Mouse (Mus musculus): Measurements from ENCODE around the gene Plcb2.

Plcb2 gene

GRCm38 (mm10) chr2:118728337-118728736 lies at the start of gene Plcb2:
Plcb2 (minus strand) TSS chr2:118728438.
- peak; percentile 10 for DNase-seq (ENCODE audit: low spot score)

DNA sequence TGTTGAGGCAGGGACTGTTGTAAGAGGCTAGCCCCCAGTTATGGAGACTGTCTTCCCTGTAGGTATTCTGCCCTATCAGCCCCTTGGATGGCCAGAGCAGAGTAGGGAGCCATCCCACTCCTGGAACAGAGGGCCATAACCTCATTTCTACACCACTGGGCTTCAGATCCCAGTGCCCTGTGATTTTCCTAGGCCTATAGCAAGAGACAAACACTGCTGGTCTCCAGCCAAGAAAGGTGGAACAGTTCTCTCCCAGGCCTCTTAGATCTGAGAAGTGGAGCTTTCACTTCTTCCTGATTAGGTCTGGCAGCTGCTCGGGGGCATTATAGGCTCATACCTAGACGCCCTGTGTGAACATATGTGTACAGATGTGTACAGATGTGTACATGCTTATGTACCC lies 48.1 kb upstream of the Plcb2 start:
- DNase-seq (ENCODE audit: low spot score) = no peak

DNA sequence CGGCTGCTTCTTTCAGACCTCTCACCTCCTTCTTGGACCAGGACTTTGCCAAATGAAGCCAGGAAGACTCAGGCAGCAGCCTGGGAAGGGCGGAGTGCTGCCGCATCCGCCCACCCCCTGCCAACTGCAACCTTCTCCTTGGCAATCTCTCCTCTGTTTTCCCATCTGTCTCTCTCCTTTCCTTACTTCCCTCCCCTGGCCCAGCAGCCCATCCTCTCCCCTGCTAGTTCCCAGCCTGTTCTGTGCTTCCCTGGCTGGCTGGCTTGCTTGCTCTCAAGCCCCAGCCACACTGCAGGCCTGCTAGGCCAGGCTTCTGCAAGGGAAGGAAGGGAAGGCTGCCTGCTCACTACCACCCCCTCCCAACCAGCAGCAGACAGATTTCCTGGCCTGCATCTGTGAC lies 47.6 kb upstream of the Plcb2 start:
- no peak for DNase-seq (ENCODE audit: low spot score)

DNA sequence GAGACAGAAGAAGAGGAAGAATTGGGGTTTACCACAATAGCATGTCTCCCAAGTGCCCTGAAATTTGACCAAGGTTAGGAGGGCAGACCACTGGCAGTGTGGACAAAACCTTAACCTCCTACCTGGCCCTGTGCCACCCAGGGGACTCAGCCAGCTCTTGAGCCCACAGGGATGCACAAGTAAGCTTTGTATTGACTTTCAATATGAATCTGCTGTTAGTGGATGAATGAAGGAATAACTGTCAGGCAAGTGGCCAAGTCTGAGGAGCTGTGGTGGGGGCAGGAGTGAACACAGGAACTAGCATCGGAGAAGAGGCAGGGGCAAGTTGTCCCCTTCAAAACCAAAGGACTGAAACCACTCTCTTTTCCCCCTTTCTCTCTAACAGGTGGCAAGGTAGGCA lies 47.2 kb upstream of the Plcb2 start:
- DNase-seq (ENCODE audit: low spot score) = no peak

DNA sequence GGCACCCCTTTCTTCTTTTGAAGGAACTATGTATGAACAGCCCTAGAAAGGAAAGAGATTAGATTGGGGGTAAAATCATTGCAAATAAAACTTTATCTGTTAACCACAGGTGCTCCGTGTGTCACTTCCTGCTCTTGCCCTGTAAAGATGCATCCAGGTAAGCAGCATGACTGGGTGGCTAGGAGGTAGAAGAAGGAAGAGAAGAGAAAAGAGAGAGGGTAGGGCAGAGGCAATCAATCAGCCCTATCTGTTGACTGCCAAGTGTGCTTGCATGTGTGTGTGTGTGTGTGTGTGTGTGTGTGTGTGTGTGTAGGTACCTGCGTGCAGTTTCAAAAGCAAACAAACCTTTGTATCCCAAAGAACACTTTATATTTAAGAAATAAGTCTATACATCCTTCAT lies 46.3 kb upstream of the Plcb2 start:
- DNase-seq (ENCODE audit: low spot score) = no peak

DNA sequence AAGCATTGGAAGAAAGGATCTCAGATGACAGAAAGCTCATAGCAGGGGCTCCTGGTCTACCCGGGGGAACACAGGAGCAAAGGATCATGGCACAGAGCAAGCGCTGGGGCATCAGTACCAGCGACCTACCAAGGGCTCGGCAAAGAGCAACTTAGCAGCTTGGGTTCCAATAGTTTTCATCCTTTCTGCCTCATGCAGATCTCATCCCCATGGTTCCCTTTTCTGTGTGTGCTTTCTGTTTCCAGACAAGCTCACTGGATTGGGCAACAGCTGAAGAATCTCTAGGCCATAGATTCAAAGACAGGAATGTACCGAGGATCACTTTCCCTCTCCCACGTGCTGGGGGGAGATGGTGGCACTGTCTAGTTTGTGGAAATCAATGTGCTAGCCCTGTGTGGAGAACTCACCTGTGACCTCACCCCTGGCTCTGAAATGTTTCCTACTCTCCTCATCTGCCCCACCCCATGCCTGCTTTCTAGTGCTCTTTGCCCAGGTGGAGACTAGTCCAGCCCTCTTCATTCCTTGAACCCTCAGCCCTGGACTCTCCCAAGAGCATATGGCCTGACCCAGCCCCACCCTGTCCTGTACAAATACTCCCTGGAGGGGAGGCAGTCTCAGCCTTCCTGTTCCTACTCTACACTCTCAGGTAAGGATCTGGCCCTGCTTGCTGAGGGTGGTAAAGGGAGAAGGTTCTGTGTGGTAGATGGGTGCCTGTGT lies 44.1 kb upstream of the Plcb2 start, which contains the start of gene Phgr1:
Phgr1 (plus strand) TSS at position 612 of the 717 bp plus-strand sequence.
- DNase-seq (ENCODE audit: low spot score) = no peak

DNA sequence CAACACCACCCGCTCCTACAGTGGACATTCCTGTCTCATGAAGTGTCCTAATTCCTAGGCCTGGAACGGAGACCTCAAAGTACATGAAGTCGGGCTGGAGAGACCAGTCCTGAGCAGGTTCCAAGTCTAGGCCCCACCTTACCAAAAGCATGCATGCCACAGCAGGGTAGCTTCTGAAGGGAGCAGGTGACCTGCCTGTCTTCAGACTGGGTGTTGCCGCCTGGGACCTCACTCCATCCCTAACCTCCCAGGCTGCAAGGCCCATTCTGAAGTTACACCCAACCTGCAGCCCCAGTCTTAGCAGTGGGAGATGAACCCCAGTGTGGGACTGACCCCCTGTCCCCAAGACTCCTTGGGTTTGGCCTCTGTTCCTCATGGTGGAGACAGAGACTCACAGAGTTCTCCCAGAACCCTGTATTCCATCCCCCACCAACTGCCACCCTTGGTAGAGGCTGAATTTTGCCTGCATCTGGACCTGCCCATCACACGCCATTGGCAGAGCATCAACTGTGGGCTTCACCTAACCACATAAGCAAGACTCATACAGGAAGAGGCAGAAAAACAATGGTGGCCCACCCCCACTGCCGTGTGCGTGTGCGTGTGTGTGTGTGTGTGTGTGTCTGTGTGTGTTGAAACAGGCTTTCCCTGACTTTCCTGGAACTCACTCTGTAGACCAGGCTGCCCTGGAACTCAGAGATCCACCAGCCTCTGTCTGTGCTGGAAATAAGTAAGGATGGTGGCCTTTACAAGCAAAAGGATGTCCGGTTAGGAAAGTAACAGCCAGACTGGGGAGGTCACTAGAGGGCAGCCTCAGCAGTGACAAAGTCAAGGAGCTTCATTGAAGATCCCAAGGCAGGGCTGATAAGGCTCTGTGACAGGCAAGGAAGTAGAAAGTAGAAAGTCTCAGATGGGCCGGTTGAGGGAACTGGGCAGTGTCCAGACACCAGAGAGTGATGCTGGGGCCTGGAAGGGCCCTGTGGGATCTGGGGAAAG lies 38.1 kb upstream of the Plcb2 start:
- no peak for DNase-seq (ENCODE audit: low spot score)

GRCm38 (mm10) chr2:118764875-118765274 lies 36.6 kb upstream of the Plcb2 start:
- no peak for DNase-seq (ENCODE audit: low spot score)

DNA sequence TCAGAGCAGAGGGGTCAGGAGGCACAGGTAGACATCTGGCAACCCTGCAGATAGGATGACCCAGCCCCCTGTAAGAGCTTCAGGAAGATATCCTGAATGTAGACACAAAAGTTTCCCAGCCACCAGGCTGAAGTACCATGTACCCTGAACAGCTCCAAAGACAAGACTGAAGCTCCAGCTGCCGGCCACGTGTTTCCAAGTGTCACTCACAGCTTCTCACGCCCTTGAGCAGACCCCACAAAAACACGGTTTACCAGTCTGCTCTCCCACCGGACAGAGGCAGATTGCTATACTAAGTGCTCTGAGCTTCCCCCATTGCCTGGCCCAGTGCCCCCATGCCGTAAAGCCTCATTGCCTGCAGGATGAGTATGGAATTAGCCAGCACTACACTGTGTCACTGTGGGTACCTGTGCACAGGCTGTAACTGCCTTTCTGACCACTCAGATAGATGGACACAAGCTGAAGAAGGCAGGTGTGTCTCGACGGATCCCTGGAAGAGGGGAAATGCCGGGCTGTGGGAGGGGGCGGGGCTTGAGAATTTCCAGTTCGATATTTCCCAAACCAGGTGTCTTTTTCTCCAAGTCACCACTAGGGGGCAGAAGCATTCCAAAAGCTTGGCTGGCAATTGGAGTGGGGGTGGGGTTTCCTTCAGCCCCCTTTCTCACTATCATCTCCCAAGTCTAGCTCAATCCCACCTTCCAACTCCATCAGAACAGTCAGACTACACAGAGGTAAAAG lies 36.0 kb upstream of the Plcb2 start:
- peak; percentile 82 for DNase-seq (ENCODE audit: low spot score)

DNA sequence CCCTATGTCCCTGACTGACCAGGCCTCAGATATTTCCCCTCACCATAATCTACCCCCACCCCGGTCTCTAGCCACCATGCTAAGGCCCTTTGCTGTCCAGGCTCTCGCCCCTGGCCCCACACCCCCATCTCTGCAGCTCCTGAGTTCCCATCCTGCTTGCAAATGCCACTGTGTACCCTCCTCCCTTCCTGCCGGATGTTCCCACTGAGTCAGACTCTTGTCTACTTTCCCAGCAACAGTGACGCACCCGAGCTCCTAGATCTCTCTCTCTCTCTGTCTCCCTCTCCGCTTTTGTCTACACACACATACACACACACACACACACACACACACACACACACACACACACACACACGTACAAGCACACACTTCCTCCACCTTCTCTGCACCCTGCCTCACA lies 35.2 kb upstream of the Plcb2 start:
- no peak for DNase-seq (ENCODE audit: low spot score)

GRCm38 (mm10) chr2:118762784-118763148 lies 34.5 kb upstream of the Plcb2 start:
- DNase-seq (ENCODE audit: low spot score) = no peak

DNA sequence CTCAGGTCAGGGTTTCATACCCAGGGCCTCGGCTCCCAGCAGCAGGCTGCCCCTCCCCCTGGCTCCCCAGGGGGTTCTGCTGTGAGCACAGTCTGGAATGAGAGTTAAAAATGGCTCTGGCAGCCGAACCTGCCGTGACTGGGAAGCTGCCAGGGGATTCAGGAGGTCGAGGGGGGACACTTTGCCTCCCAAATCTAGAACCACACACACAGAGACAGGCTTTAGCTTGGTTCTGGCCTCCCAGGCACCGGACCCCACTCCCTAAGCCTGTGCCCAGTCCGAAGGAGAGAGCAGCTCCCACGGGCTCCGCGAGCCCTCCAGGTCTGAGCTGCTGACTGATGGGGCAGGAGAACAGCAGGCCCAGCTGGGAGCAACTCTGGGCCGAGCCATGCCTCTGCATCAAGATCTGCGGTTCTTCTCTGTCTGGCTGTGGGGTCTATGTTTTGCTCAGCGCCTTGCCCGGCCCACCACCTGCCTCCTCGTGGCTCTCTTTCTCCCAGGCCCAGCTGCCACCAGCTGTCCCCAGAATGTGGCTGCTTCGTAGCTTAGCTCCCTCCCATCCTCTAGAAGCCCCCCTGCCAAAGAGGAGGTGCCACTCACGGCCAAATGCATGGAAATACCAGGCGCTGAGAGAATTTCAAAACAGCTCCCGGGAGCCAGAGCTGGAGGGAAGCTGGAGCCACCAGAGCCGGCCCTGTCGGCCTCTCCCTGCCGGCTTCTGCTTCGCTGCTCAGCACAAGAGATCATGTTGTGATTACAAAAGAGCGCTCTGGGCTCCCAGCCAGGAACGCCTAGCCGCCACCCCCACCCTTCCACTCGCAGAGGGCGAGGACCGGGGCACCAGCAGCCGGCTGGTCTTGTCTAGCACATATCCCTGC lies 33.9 kb upstream of the Plcb2 start, which contains the start of gene Ccdc9b:
Ccdc9b (minus strand) TSS at position 756 of the 878 bp plus-strand sequence.
- peak; percentile 69 for DNase-seq (ENCODE audit: low spot score)

GRCm38 (mm10) chr2:118761358-118761757 lies 33.1 kb upstream of the Plcb2 start:
- no peak for DNase-seq (ENCODE audit: low spot score)

GRCm38 (mm10) chr2:118760311-118761025 lies 32.2 kb upstream of the Plcb2 start:
- DNase-seq (ENCODE audit: low spot score) = no peak

- peak; percentile 82 for DNase-seq (ENCODE audit: low spot score)
Observed at GRCm38 (mm10) chr2:118759828-118760227, 31.6 kb upstream of the Plcb2 start.

DNA sequence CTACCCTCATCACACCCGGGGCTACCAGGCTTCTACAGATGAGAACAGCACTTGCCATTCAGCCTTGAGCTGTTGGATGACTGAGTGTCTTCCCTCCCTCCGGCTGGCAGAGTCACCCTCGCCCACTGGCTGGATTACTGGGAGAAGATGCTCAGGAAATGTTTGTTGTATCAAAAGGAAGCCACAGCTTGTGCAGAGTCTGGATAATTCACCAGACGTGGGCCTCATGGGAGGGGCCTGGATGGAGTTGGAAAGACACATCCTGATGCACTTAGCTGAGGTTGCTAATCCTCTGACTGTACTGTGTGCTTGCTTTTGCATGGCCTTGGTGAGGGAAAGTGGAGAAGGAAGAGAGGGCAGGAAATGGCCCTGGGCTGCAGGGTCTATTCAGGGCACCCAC lies 27.9 kb upstream of the Plcb2 start:
- DNase-seq (ENCODE audit: low spot score) = no peak

DNA sequence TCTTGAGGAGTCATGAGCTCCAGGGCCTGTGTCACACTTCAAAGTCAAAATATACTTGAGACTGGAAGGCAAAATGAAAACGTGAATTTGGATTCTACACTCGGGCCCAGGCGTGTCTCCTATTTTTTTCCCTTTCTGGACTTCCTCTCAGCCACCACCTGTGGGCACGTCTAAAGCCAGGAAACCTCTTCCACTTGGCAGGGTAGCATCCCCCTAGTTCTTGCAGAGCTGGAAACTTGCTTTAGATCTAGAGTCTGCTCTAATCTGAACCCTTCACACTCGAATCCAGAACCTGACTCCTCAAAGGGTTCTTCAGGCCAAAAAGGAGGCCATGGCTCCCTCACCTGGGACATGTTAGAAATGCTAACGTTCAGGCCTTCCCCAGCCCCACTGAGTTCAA lies 27.2 kb upstream of the Plcb2 start:
- no peak for DNase-seq (ENCODE audit: low spot score)

GRCm38 (mm10) chr2:118754143-118754542 lies 25.9 kb upstream of the Plcb2 start:
- DNase-seq (ENCODE audit: low spot score) = no peak

GRCm38 (mm10) chr2:118752792-118753108 lies 24.5 kb upstream of the Plcb2 start:
- DNase-seq (ENCODE audit: low spot score) = no peak

DNA sequence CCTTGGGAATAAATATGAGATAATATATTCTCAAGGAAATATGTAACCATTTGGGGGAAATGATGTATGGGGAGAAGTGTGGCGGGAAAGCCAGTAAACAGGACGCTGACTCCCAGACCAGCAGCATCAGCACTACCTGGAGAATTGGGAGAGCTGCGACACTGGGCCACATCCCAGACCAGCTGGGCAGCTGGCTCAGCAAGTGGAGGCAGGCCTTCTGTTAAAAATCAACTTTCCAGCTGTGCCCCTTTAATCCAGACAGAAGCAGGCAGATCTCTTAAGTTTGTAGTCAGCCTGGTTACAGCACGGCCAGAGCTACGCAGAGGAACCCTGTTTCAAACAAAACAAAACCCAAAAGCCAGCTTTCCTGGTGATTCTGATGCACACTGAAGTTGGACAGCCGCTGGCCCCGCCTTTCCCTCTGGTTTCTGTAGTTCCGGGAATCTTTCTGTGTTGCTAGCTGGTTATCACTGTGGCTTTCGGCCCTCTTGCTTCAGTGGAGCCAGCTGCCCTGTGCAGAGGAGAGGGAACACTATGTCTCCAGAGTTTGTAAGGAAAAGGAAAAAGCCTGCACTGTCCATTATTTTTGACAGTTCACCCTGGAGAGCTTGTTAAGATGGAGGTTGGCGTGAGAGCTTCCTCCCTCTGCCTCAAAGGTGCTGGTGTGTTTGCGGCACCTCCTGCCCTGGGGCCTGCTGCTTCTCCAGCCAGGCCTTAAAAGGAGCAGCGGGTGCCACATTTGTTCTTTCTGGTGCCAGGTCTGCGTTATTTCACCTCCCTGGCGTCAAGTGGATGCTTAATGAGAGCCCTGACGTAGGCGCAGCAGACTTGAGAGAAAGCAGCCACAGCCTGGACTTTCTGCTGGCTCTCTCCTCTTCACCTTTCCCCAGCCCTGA lies 23.9 kb upstream of the Plcb2 start:
- DNase-seq (ENCODE audit: low spot score) = no peak

Data from embryo, embryonic 10.5 days (tissue).